Mouse (Mus musculus): ENCODE measurements around the gene Gucy2e.

DNA sequence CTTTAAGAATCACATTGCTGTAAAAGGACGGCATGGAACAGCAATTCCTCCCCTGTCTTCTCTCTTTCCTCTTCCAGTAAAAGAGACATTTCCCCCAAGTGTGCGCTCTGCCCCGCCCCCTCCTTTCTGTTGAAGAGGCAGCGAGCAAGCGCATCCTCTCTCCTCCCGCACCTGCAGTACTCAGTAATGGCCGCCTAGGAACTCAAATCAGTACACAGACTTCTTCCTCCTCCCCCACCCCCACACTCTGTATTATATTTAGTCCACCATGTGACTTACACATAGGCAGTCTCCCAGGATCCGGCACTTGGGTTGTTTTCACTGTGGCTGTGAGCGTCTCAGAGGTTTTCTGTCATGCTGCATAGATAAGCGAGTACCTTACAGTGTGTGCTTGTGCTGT is 29.4 kb upstream of the Gucy2e start:
- no peak for TF ChIP-seq CTCF (IDR thresholded peaks at IDR 0.05; ENCODE audit: low read depth, low read length)
- TF ChIP-seq POLR2A (IDR thresholded peaks at IDR 0.05; ENCODE audit: borderline replicate concordance, low read depth, low read length), result no peak

Measured in bone marrow macrophage, adult 2 months (primary cell).